Mouse (Mus musculus): ENCODE data around the gene Cerkl. TPM values are rescaled to one million over a fixed set of nuclear protein-coding genes. Genes with fewer than 3 reads are reported as not detected.

Cerkl gene
- polyA plus RNA-seq, 1 experiment from 2014 or later = 0.64 TPM

GRCm38 (mm10) chr2:79400045-79400444 is 56.5 kb downstream of the Cerkl start:
- 73% methylated on average over 4 of the region's 4 CpGs for WGBS
- ATAC-seq (replicated peaks; ENCODE audit: low FRiP score, low TSS enrichment, low read depth) (no peak), DNase-seq (ENCODE audit: low spot score) (no peak)
- Histone ChIP-seq H3K9me3 (ENCODE audit: control insufficient read depth, low read length) (no peaks in the 10 kb centered on the region), H3K27me3 (replicated peaks; ENCODE audit: control insufficient read depth, insufficient read depth, low read length) (no peaks in the 10 kb centered on the region), H3K4me2 (ENCODE audit: low read length) (no peak overlapping the region), H3K27ac (ENCODE audit: low read depth) (no peak overlapping the region), H3K36me3 (ENCODE audit: control insufficient read depth, insufficient read depth, low read length) (no peaks in the 10 kb centered on the region), H3K9ac (ENCODE audit: low read length) (no peak overlapping the region), H3K4me3 (ENCODE audit: low read depth, low read length) (no peak overlapping the region), H3K4me1 (replicated peaks; ENCODE audit: control insufficient read depth, insufficient read depth, low read length) (no peaks in the 10 kb centered on the region)

GRCm38 (mm10) chr2:79399234-79400000 is 57.2 kb downstream of the Cerkl start:
- Histone ChIP-seq H3K27ac (ENCODE audit: low read depth) (no peak overlapping the region), H3K9me3 (ENCODE audit: control insufficient read depth, low read length) (no peaks in the 10 kb centered on the region), H3K9ac (ENCODE audit: low read length) (no peak overlapping the region), H3K36me3 (ENCODE audit: control insufficient read depth, insufficient read depth, low read length) (no peaks in the 10 kb centered on the region), H3K4me2 (ENCODE audit: low read length) (no peak overlapping the region), H3K27me3 (replicated peaks; ENCODE audit: control insufficient read depth, insufficient read depth, low read length) (no peaks in the 10 kb centered on the region), H3K4me1 (replicated peaks; ENCODE audit: control insufficient read depth, insufficient read depth, low read length) (no peaks in the 10 kb centered on the region), H3K4me3 (ENCODE audit: low read depth, low read length) (no peak overlapping the region)
- no peak for DNase-seq (ENCODE audit: low spot score)
- WGBS = 49% methylated on average over 8 of the region's 8 CpGs
- no peak for ATAC-seq (replicated peaks; ENCODE audit: low FRiP score, low TSS enrichment, low read depth)

GRCm38 (mm10) chr2:79398831-79399230 is 57.8 kb downstream of the Cerkl start:
- Histone ChIP-seq H3K27me3 (replicated peaks; ENCODE audit: control insufficient read depth, insufficient read depth, low read length) (no peaks in the 10 kb centered on the region), H3K4me1 (replicated peaks; ENCODE audit: control insufficient read depth, insufficient read depth, low read length) (no peaks in the 10 kb centered on the region), H3K4me2 (ENCODE audit: low read length) (no peak overlapping the region), H3K4me3 (ENCODE audit: low read depth, low read length) (no peak overlapping the region), H3K36me3 (ENCODE audit: control insufficient read depth, insufficient read depth, low read length) (no peaks in the 10 kb centered on the region), H3K9ac (ENCODE audit: low read length) (no peak overlapping the region), H3K9me3 (ENCODE audit: control insufficient read depth, low read length) (no peaks in the 10 kb centered on the region), H3K27ac (ENCODE audit: low read depth) (no peak overlapping the region)
- no peak for ATAC-seq (replicated peaks; ENCODE audit: low FRiP score, low TSS enrichment, low read depth)
- DNase-seq (ENCODE audit: low spot score) = no peak
- WGBS = 79% methylated on average over 5 of the region's 5 CpGs

GRCm38 (mm10) chr2:79398343-79398742 is 58.2 kb downstream of the Cerkl start:
- H3K27ac ChIP-seq (ENCODE audit: low read depth) = no peak overlapping the region
- 60% methylated on average over 2 of the region's 2 CpGs for WGBS
- H3K4me3 ChIP-seq (ENCODE audit: low read depth, low read length) = no peak overlapping the region
- no peak overlapping the region for H3K9ac ChIP-seq (ENCODE audit: low read length)
- H3K4me2 ChIP-seq (ENCODE audit: low read length) = no peak overlapping the region
- DNase-seq (ENCODE audit: low spot score) (no peak), ATAC-seq (replicated peaks; ENCODE audit: low FRiP score, low TSS enrichment, low read depth) (no peak)
- no peaks in the 10 kb centered on the region for H3K27me3 ChIP-seq (replicated peaks; ENCODE audit: control insufficient read depth, insufficient read depth, low read length)
- no peaks in the 10 kb centered on the region for H3K4me1 ChIP-seq (replicated peaks; ENCODE audit: control insufficient read depth, insufficient read depth, low read length)
- H3K36me3 ChIP-seq (ENCODE audit: control insufficient read depth, insufficient read depth, low read length) = no peaks in the 10 kb centered on the region
- H3K9me3 ChIP-seq (ENCODE audit: control insufficient read depth, low read length) = no peaks in the 10 kb centered on the region

GRCm38 (mm10) chr2:79397107-79397506 is 59.5 kb downstream of the Cerkl start:
- DNase-seq (ENCODE audit: low spot score) = no peak
- Histone ChIP-seq H3K9ac (ENCODE audit: low read length) (no peak overlapping the region), H3K27me3 (replicated peaks; ENCODE audit: control insufficient read depth, insufficient read depth, low read length) (no peaks in the 10 kb centered on the region), H3K4me1 (replicated peaks; ENCODE audit: control insufficient read depth, insufficient read depth, low read length) (no peaks in the 10 kb centered on the region), H3K27ac (ENCODE audit: low read depth) (no peak overlapping the region), H3K9me3 (ENCODE audit: control insufficient read depth, low read length) (no peaks in the 10 kb centered on the region), H3K4me2 (ENCODE audit: low read length) (no peak overlapping the region), H3K4me3 (ENCODE audit: low read depth, low read length) (no peak overlapping the region), H3K36me3 (ENCODE audit: control insufficient read depth, insufficient read depth, low read length) (no peaks in the 10 kb centered on the region)
- ATAC-seq (replicated peaks; ENCODE audit: low FRiP score, low TSS enrichment, low read depth) = no peak
- WGBS = 57% methylated on average over 2 of the region's 2 CpGs

GRCm38 (mm10) chr2:79379087-79380041 is 77.2 kb downstream of the Cerkl start:
- Histone ChIP-seq H3K4me3 (ENCODE audit: low read depth, low read length) (no peak overlapping the region), H3K4me2 (ENCODE audit: low read length) (peak overlapping the region; percentile 11), H3K9ac (ENCODE audit: low read length) (no peak overlapping the region), H3K4me1 (replicated peaks; ENCODE audit: control insufficient read depth, insufficient read depth, low read length) (no peaks in the 10 kb centered on the region), H3K27ac (ENCODE audit: low read depth) (no peak overlapping the region), H3K36me3 (ENCODE audit: control insufficient read depth, insufficient read depth, low read length) (no peaks in the 10 kb centered on the region), H3K27me3 (replicated peaks; ENCODE audit: control insufficient read depth, insufficient read depth, low read length) (no peaks in the 10 kb centered on the region), H3K9me3 (ENCODE audit: control insufficient read depth, low read length) (no peaks in the 10 kb centered on the region)
- WGBS = 46% methylated on average over 12 of the region's 12 CpGs
- peak; percentile 60 for DNase-seq (ENCODE audit: low spot score)
- ATAC-seq (replicated peaks; ENCODE audit: low FRiP score, low TSS enrichment, low read depth) = peak; percentile 64

DNA sequence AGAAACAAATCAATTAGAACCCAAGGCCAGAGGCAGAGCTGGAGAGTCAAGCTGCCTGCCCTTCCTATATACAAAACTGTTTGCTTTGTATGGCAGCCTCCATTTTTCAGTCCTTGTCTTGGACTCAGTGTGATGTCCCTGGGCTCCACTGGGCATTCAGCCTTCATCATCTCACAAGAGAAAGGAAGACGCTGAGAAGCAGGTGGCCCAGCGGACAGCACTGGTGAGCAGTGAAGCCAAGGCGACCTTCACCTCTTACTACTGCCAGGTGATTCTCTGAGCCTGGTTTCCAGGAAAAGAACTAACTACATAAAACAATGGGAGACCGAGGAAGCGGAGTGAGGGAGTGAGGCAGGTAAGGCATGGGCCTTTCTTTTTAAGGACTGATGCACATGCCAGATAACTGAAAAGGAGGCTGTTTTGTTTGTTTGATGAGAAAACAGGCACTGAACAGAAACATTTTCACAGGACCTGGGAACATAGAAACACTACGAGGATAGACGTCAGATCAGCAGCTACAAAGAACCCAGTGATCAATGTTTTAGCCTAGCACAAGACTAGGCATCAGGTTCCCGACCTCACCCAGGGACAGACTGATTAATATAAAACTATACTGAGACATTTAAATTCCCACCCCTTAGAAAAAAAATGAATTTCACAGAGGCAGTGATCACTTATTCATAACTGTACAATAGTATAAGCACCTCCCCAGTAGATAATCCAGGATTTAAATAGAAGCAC is 78.1 kb downstream of the Cerkl start:
- 72% methylated on average over 8 of the region's 8 CpGs for WGBS
- no peak overlapping the region for H3K9ac ChIP-seq (ENCODE audit: low read length)

DNA sequence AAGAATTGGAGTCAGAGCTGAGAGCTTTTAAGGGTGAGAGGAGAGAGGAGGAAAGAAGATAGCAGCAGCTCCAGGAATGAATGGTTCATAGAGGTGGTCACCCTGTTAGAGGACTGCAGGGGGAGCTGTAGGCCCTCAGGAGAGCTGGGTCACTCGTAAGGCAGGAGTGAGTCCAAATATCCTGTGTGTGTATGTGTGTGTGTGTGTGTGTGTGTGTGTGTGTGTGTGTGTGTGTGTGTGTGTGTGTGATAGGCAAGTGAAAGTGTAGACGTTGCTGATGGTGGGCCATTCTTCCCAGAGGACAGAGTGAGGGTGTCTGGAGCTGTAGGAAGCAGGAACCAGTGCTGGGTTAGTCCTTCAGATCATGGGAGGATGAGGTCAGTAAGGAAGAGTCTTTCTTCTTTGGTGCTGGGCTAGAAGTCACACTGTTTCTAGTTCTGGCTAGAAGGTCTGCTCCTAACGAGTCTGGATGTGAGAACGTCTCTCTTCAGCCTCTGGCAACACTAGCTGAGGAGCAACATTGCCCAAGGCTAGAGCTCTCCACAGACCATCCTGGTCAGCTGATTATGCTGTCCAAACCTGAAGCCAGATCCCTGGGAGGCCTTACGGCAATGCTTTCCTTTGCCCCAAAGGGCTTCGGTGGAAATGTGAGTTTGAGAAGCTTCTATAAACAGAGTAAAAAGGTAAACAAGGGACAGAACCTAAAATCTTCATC is 83.9 kb downstream of the Cerkl start:
- no peak overlapping the region for H3K4me2 ChIP-seq (ENCODE audit: low read length)
- no peak overlapping the region for H3K9ac ChIP-seq (ENCODE audit: low read length)
- no peak for ATAC-seq (replicated peaks; ENCODE audit: low FRiP score, low TSS enrichment, low read depth)
- DNase-seq (ENCODE audit: low spot score) = no peak
- H3K27me3 ChIP-seq (replicated peaks; ENCODE audit: control insufficient read depth, insufficient read depth, low read length) = no peaks in the 10 kb centered on the region
- H3K36me3 ChIP-seq (ENCODE audit: control insufficient read depth, insufficient read depth, low read length) = no peaks in the 10 kb centered on the region
- H3K9me3 ChIP-seq (ENCODE audit: control insufficient read depth, low read length) = no peaks in the 10 kb centered on the region
- no peak overlapping the region for H3K27ac ChIP-seq (ENCODE audit: low read depth)
- H3K4me3 ChIP-seq (ENCODE audit: low read depth, low read length) = no peak overlapping the region
- 39% methylated on average over 6 of the region's 6 CpGs for WGBS
- no peaks in the 10 kb centered on the region for H3K4me1 ChIP-seq (replicated peaks; ENCODE audit: control insufficient read depth, insufficient read depth, low read length)

More for the DNA sequence above, 78.1 kb downstream of the Cerkl start:
- Histone ChIP-seq H3K27ac (ENCODE audit: low read depth) (no peak overlapping the region), H3K4me1 (replicated peaks; ENCODE audit: control insufficient read depth, insufficient read depth, low read length) (no peaks in the 10 kb centered on the region), H3K9me3 (ENCODE audit: control insufficient read depth, low read length) (no peaks in the 10 kb centered on the region), H3K27me3 (replicated peaks; ENCODE audit: control insufficient read depth, insufficient read depth, low read length) (no peaks in the 10 kb centered on the region), H3K4me3 (ENCODE audit: low read depth, low read length) (no peak overlapping the region), H3K4me2 (ENCODE audit: low read length) (0 out of 2 replicates have a peak overlapping the region, but pooled peaks have one; percentile 11), H3K36me3 (ENCODE audit: control insufficient read depth, insufficient read depth, low read length) (no peaks in the 10 kb centered on the region)
- ATAC-seq (replicated peaks; ENCODE audit: low FRiP score, low TSS enrichment, low read depth) (no peak), DNase-seq (ENCODE audit: low spot score) (no peak)
